Mouse (Mus musculus): Measurements from ENCODE around the gene Bicdl1. TPM values are rescaled to one million over a fixed set of nuclear protein-coding genes. Genes with fewer than 3 reads are reported as not detected.
A peak's percentile ranks its signal among the peaks of the same experiment; 100 is the strongest.

The Bicdl1 gene
- polyA plus RNA-seq, 1 experiment from 2014 or later = 8.3 TPM

DNA sequence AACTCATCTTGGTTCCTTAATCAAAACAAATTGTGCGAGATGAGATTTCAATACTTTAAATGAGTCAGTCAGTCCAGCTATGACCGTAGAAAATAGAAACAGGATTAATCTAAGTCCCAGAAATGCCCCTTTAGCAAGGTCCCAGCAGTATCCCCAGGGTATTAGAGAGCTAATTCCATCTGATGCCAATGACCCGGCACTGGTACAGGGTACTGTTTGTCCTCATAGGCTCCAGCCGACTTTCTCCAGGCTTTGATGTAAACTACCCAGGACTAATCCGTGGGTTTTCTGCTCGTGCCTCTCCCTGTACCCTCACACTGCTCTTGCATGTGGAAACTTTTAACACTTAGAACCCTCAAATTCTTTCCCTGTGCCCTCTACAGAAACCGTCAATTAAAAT is 44.7 kb downstream of the Bicdl1 start:
- WGBS = 68% methylated on average over 7 of the region's 7 CpGs
- Histone ChIP-seq H3K4me3 (no peak overlapping the region), H3K36me3 (no peaks in the 10 kb centered on the region), H3K27me3 (ENCODE audit: low read depth, poor library complexity, severe bottlenecking) (no peaks in the 10 kb centered on the region), H3K27ac (no peak overlapping the region), H3K4me1 (no peaks in the 10 kb centered on the region), H3K9me3 (replicated peaks) (no peaks in the 10 kb centered on the region)
- DNase-seq (ENCODE audit: low spot score) = peak; percentile 2

DNA sequence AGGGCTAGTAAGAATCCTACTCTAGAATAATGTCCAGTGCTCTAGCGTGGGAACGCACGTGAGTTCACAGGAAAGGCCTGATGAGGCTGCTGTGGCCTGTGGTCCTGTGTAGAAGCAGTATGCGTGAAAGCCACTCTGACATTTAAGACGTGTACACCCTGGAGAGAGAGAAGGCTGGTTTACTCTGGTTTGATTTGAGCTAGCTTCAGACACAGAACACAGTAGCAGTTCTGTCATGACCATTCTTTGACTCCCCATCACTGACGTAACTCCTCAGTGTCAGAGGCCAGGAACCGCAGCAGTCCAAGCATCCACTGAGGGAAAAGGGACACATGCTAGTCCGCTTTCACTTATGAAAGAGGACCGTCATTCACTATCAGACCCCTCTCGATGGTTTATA is 46.3 kb downstream of the Bicdl1 start:
- Histone ChIP-seq H3K27ac (no peak overlapping the region), H3K4me1 (no peaks in the 10 kb centered on the region), H3K9me3 (replicated peaks) (no peaks in the 10 kb centered on the region), H3K27me3 (ENCODE audit: low read depth, poor library complexity, severe bottlenecking) (no peaks in the 10 kb centered on the region), H3K4me3 (no peak overlapping the region), H3K36me3 (no peaks in the 10 kb centered on the region)
- 91% methylated on average over 10 of the region's 10 CpGs for WGBS
- peak; percentile 19 for DNase-seq (ENCODE audit: low spot score)

DNA sequence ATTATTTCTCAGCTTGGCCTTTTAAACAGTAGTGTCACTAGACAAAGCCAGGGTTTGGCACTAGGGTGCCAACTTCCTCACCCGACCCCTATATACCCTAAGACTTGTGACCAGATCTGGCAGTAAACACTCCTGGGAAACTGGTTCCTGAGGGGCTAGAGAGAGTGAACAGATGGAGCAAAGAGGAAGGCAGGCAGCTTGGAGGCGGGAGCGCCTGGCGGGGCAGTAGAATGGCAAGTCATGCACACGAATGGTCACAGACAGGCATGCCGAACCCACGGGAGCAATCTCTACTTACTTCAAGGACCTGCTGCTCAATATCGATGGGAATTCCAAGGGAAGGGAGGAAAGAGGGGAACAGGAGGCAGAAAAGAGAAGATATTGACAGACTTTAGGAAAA is 59.6 kb downstream of the Bicdl1 start:
- Histone ChIP-seq H3K4me3 (no peak overlapping the region), H3K36me3 (no peaks in the 10 kb centered on the region), H3K4me1 (peaks cover 12% of the 10 kb centered on the region; the same call in 1 of the 2 replicates), H3K9me3 (replicated peaks) (no peaks in the 10 kb centered on the region), H3K27me3 (ENCODE audit: low read depth, poor library complexity, severe bottlenecking) (0 out of 2 replicates have a peak, but pooled peaks cover 3% of the 10 kb centered on the region), H3K27ac (no peak overlapping the region)
- WGBS = 77% methylated on average over 8 of the region's 8 CpGs
- peak; percentile 25 for DNase-seq (ENCODE audit: low spot score)

DNA sequence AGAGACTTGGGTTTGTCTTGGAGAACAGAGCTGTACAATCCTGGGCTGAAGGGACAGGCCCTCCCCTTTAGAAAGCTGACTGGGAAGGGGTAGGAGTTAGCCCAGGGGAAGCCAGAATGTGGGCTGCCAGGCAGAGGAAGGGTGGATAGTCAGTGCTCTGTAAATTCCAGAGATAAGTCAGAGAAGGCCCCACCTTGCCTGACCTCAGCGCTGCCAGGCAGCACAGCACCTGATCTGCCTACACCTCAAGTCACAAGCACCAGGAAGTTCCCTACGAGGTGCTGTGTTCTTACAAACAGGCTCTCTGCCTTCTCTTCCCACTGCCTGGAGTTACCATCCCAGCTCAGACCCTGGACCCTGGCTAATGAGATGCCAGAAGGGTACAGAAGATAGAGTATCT is 61.0 kb downstream of the Bicdl1 start:
- H3K27me3 ChIP-seq (ENCODE audit: low read depth, poor library complexity, severe bottlenecking) = 0 out of 2 replicates have a peak, but pooled peaks cover 3% of the 10 kb centered on the region
- DNase-seq (ENCODE audit: low spot score) = peak; percentile 15
- H3K36me3 ChIP-seq = no peaks in the 10 kb centered on the region
- no peak overlapping the region for H3K4me3 ChIP-seq
- no peaks in the 10 kb centered on the region for H3K9me3 ChIP-seq (replicated peaks)
- peaks cover 12% of the 10 kb centered on the region; the same call in 1 of the 2 replicates for H3K4me1 ChIP-seq
- H3K27ac ChIP-seq = no peak overlapping the region
- 73% methylated on average over 2 of the region's 2 CpGs for WGBS

DNA sequence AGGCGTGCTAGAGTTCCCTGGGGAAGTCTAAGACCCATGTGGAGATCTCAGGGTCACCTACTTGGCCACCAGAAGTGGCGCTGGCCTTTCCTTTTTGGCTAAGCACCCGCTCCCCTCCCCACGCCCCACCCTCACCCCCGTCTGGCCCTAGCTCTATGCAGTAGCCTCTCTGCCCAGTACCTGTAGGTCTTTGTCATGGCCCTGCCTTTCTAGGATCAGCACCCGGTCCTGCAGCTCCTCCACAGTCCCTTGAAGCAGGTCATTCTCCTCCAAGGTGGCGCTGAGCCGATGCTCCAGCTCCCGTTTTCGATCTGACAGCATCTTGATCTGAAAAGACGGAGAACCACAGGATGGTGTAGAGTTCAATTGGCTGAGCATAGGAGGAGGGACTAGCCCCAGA is 61.4 kb downstream of the Bicdl1 start:
- 0 out of 2 replicates have a peak, but pooled peaks cover 3% of the 10 kb centered on the region for H3K27me3 ChIP-seq (ENCODE audit: low read depth, poor library complexity, severe bottlenecking)
- peaks cover 12% of the 10 kb centered on the region; the same call in 1 of the 2 replicates for H3K4me1 ChIP-seq
- WGBS = 89% methylated on average over 11 of the region's 11 CpGs
- DNase-seq (ENCODE audit: low spot score) = peak; percentile 19
- H3K4me3 ChIP-seq = no peak overlapping the region
- H3K27ac ChIP-seq = no peak overlapping the region
- no peaks in the 10 kb centered on the region for H3K9me3 ChIP-seq (replicated peaks)
- no peaks in the 10 kb centered on the region for H3K36me3 ChIP-seq

DNA sequence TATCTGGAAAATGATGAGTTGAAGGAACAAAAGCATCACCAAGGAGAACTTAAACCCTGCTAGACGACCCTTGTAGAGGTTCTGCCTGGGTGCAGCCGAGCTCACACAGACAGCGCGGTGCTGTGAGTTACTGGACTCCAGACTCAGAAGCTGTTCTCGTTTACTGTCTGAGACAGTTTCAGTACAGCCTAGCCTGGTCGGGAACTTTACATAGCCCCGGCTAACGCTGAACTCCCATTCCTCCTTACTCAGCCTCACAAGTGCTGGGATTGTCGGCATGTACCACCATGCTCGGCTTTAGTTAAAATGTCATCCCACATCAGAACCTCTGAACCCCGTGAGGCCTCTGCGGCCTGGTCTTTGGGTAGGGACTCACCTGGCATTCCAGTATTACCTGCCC is 62.4 kb downstream of the Bicdl1 start:
- 0 out of 2 replicates have a peak, but pooled peaks cover 3% of the 10 kb centered on the region for H3K27me3 ChIP-seq (ENCODE audit: low read depth, poor library complexity, severe bottlenecking)
- H3K9me3 ChIP-seq (replicated peaks) = no peaks in the 10 kb centered on the region
- H3K27ac ChIP-seq = no peak overlapping the region
- no peak for DNase-seq (ENCODE audit: low spot score)
- H3K4me1 ChIP-seq = peaks cover 12% of the 10 kb centered on the region; the same call in 1 of the 2 replicates
- no peaks in the 10 kb centered on the region for H3K36me3 ChIP-seq
- H3K4me3 ChIP-seq = no peak overlapping the region
- WGBS = 87% methylated on average over 12 of the region's 12 CpGs

DNA sequence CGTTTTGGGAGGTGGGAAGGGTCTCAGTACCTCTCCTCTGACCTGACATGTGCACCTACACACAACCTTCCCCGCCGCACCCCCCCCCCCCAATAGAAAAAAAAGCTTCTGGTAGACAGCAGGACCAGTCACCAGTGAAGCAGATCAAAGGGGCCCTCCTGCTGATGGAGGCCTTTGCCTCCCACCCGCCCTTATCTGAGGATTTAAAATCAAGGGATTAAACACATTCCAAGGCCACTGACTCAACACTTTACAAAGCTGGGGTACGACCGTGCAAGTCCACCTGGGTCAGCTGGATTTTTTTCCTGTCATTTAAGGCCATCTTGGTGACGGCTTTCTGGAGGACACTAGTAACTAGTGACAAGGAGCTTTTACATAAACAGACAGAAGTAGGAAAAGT is 63.5 kb downstream of the Bicdl1 start:
- Histone ChIP-seq H3K9me3 (replicated peaks) (no peaks in the 10 kb centered on the region), H3K27me3 (ENCODE audit: low read depth, poor library complexity, severe bottlenecking) (0 out of 2 replicates have a peak, but pooled peaks cover 3% of the 10 kb centered on the region), H3K36me3 (no peaks in the 10 kb centered on the region), H3K4me1 (peaks cover 12% of the 10 kb centered on the region; the same call in 1 of the 2 replicates), H3K27ac (no peak overlapping the region), H3K4me3 (no peak overlapping the region)
- DNase-seq (ENCODE audit: low spot score) = no peak
- 11% methylated on average over 7 of the region's 7 CpGs for WGBS

DNA sequence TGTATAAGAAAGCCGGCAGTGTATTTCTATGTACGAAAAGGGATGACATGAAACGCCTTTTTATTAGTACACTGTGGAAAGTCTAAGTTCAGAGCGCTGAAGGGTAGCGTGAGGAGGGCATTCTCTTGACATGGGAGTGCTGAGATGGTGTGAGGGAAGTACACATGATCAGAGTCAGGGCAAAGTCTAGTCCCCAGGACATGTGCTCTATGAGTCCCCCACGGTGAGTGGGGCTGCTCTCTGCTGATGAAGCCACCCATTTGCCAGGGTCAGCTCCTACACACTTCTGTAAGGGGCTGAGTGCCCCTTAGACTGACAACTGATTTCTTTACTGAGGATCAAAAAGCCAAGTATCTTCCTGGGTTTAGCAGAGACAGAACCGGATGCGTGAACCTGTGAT is 64.2 kb downstream of the Bicdl1 start:
- Histone ChIP-seq H3K9me3 (replicated peaks) (no peaks in the 10 kb centered on the region), H3K36me3 (no peaks in the 10 kb centered on the region), H3K27ac (no peak overlapping the region), H3K4me1 (peaks cover 12% of the 10 kb centered on the region; the same call in 1 of the 2 replicates), H3K27me3 (ENCODE audit: low read depth, poor library complexity, severe bottlenecking) (0 out of 2 replicates have a peak, but pooled peaks cover 3% of the 10 kb centered on the region), H3K4me3 (no peak overlapping the region)
- DNase-seq (ENCODE audit: low spot score) = no peak
- WGBS = 82% methylated on average over 8 of the region's 8 CpGs

DNA sequence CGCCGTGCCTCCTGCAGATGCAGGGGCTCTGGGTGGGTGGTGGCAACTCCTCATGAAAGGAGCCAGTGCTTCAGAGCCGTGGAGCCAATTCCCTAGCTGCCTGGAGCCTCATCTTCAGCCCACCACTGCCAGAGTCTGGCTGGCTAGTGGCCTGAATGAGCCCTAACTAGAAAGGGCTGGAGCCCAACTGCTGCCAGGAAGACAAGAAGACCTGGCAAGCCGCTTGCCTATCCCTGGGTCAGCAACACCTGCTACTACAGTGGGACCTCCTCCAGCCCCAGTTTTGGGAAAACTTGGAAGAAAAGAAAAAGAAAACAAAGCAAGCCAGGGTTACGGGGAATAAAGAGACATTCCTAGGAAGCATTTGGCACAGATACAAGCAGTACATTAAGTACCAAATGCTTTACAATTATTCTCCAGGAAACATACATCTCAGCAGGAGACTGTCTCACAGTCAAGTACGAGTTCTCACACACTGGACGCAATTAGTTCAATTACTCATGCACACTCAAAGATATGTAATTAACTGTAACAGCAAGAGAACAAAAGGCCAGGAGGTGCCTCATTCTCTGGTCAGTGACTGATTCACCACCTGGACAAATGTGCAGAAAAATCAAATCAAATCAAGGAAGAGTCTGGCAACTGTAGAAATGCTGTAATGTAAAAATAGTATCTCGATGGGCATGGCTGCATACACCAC is 64.9 kb downstream of the Bicdl1 start:
- Histone ChIP-seq H3K4me1 (peaks cover 12% of the 10 kb centered on the region; the same call in 1 of the 2 replicates), H3K27me3 (ENCODE audit: low read depth, poor library complexity, severe bottlenecking) (0 out of 2 replicates have a peak, but pooled peaks cover 3% of the 10 kb centered on the region), H3K9me3 (replicated peaks) (no peaks in the 10 kb centered on the region), H3K36me3 (no peaks in the 10 kb centered on the region), H3K27ac (no peak overlapping the region), H3K4me3 (no peak overlapping the region)
- no peak for DNase-seq (ENCODE audit: low spot score)
- WGBS = 75% methylated on average over 8 of the region's 8 CpGs

DNA sequence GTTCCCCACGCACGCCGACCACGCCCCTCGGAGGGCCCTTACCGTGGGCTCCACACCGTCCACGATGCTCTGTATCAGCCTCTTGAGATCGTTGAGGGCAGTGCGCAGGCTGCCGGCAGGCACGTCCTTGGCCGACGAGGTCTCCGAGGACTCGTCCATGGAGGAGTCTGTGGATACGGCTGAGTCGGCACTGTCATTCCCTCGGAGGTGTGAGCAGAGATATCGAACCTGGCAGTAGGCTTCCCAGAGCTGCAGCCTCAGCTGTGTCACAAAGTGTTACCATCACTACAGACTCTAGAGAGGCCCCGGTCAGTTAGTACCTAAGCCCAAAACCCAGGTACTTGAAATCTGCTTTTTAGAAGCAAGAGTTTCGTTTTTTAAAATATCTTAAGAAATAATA is 68.8 kb downstream of the Bicdl1 start:
- no peaks in the 10 kb centered on the region for H3K27me3 ChIP-seq (ENCODE audit: low read depth, poor library complexity, severe bottlenecking)
- H3K27ac ChIP-seq = no peak overlapping the region
- no peaks in the 10 kb centered on the region for H3K36me3 ChIP-seq
- no peak for DNase-seq (ENCODE audit: low spot score)
- peaks cover 5% of the 10 kb centered on the region; the same call in 1 of the 2 replicates for H3K4me1 ChIP-seq
- WGBS = 87% methylated on average over 22 of the region's 22 CpGs
- H3K4me3 ChIP-seq = no peak overlapping the region
- H3K9me3 ChIP-seq (replicated peaks) = no peaks in the 10 kb centered on the region

DNA sequence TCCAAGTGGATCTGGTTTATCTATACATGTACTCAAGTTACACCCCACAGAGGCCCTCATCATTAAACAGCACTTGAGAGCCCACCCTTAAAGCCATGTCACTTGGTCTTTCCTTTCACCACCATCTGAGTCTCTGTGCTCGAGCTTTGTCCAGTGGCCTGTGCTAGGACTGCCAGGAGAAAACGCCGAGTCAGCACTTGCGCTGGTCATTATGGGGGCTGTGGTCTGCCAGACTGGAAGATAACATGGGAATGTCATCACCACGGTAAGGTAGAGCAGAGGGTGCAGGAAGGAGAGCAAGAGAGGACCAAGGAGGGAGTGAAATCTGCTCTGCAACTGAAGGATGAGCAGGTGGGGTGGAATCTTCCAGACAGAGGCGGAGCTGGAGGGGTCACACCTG is 73.1 kb downstream of the Bicdl1 start:
- Histone ChIP-seq H3K27ac (no peak overlapping the region), H3K27me3 (ENCODE audit: low read depth, poor library complexity, severe bottlenecking) (no peaks in the 10 kb centered on the region), H3K36me3 (no peaks in the 10 kb centered on the region), H3K4me3 (no peak overlapping the region), H3K9me3 (replicated peaks) (no peaks in the 10 kb centered on the region), H3K4me1 (0 out of 2 replicates have a peak, but pooled peaks cover 3% of the 10 kb centered on the region)
- 84% methylated on average over 6 of the region's 6 CpGs for WGBS
- no peak for DNase-seq (ENCODE audit: low spot score)

DNA sequence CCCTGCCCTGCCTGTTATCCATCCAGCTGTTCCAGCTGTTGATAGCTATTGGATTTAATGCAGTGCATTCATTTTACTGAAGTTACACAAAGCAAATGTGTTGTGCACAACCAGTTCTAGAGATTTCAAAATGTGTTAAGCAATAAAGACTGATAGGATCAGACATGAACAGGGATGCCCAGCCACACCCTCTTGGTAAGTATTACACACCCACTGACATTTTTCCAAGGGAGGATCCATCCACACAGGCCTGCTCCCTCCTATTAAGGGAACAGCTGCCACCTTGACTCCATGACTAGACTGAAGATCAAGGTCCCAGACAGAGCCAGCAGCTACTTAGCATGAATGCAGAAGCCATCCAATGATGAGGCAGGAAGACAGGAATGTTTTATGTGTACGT is 74.2 kb downstream of the Bicdl1 start:
- no peak overlapping the region for H3K4me3 ChIP-seq
- no peaks in the 10 kb centered on the region for H3K9me3 ChIP-seq (replicated peaks)
- H3K4me1 ChIP-seq = peaks cover 7% of the 10 kb centered on the region
- no peak for DNase-seq (ENCODE audit: low spot score)
- 90% methylated on average over 1 of the region's 1 CpGs for WGBS
- H3K27me3 ChIP-seq (ENCODE audit: low read depth, poor library complexity, severe bottlenecking) = no peaks in the 10 kb centered on the region
- no peaks in the 10 kb centered on the region for H3K36me3 ChIP-seq
- no peak overlapping the region for H3K27ac ChIP-seq

DNA sequence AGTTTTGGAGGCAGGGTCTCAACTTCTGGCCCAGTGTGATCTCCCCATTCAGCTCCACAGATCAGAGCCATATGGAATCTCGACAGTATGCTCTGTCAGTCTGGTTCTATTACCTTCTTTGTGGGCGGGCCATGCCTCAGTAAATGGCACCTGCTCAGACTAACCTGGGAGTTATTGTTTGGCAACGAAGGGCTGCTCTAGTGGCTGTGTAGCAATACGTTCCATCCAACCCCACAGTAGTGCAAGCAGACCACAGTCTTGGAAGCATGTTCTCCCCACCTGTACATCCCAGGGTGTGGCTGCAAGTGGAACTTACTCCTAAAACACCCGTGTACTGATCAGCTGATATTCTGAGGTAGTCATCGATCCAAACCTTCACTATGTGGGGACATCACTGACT is 74.7 kb downstream of the Bicdl1 start:
- Histone ChIP-seq H3K27me3 (ENCODE audit: low read depth, poor library complexity, severe bottlenecking) (no peaks in the 10 kb centered on the region), H3K9me3 (replicated peaks) (no peaks in the 10 kb centered on the region), H3K4me3 (no peak overlapping the region), H3K27ac (no peak overlapping the region), H3K36me3 (no peaks in the 10 kb centered on the region), H3K4me1 (peaks cover 12% of the 10 kb centered on the region)
- WGBS = 77% methylated on average over 6 of the region's 6 CpGs
- DNase-seq (ENCODE audit: low spot score) = no peak
